Mouse (Mus musculus): Measurements from ENCODE around the gene Pabpc1l. TPM values are rescaled to one million over a fixed set of nuclear protein-coding genes. Genes with fewer than 3 reads are reported as not detected.

The Pabpc1l gene
- polyA plus RNA-seq, 1 experiment from 2014 or later, result 1.5 TPM

DNA sequence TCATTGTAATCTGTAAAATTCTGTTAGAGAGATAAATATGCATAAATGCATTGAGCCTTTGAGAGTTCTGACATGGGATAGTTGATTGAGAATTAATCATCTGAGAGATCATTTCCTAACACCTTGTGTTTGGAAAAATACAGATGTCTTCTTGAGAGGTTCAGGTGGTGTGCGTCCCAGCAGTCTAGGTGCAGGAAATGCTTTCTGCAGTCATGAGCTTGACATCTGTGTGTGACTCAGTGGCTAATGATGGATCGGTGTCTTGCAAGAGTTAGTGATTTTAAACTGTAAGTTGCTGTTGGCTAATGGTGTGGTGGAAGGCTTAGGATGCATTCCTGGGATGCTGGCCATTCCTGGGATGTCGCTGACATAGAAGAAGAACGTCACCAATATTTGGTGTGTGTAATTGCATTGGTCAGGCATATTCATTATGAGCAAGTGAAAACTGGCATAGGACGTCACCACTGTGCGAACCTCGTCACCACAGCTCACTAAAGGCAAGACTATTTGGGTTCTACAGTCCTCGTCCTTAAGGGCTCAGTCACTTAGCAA lies 51.7 kb downstream of the Pabpc1l start:
- H3K9me3 ChIP-seq, result no peaks in the 10 kb centered on the region
- WGBS, result 93% methylated on average over 8 of the region's 8 CpGs
- H3K4me3 ChIP-seq, result no peak overlapping the region
- H3K27ac ChIP-seq, result no peak overlapping the region
- H3K36me3 ChIP-seq (replicated peaks), result peaks cover 31% of the 10 kb centered on the region
- no peaks in the 10 kb centered on the region for H3K27me3 ChIP-seq (ENCODE audit: poor library complexity, severe bottlenecking)
- no peak for DNase-seq (ENCODE audit: extremely low spot score, low spot score)
- H3K4me1 ChIP-seq, result peaks cover 19% of the 10 kb centered on the region

DNA sequence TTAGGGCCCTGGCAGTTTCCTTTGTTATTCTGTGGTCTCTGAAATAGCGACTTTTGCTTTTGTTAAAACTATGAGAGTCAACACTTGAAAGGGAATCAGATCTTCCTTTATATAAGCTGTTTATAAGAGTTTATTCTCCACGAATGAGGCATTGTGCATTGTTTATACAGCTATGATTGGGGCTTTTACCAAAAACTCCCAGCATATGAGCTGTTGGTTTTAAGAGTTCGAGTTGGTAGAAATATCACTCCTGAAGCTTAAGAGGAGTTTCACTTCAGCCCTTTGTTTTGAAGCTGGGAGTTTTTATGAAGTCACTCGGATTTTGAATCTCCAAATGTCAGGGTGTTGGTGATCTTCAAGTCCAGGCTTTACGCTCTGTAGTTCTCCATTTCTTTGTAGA lies 52.6 kb downstream of the Pabpc1l start:
- Histone ChIP-seq H3K4me1 (peaks cover 15% of the 10 kb centered on the region), H3K27ac (no peak overlapping the region), H3K27me3 (ENCODE audit: poor library complexity, severe bottlenecking) (no peaks in the 10 kb centered on the region), H3K4me3 (no peak overlapping the region), H3K9me3 (no peaks in the 10 kb centered on the region), H3K36me3 (replicated peaks) (peaks cover 41% of the 10 kb centered on the region)
- WGBS, result 91% methylated on average over 5 of the region's 5 CpGs
- DNase-seq (ENCODE audit: extremely low spot score, low spot score), result no peak

DNA sequence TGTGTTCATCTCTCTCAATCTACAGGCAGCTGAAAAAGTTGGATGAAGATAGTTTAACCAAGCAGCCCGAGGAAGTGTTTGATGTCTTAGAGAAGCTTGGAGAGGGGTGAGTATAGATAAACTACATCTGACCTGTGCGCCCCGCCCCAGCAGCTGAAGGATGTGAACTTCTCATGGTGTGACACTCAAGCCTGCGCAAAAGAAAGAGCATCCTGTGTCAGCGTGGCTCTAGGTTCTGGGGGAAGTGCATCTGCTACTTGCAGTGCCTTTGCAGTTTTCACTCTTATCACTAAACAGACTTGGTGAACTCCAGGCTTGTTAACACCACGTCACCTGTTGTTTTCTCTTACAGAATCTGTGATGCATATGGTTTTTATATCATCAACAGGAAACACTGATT lies 54.2 kb downstream of the Pabpc1l start:
- no peaks in the 10 kb centered on the region for H3K27me3 ChIP-seq (ENCODE audit: poor library complexity, severe bottlenecking)
- H3K27ac ChIP-seq, result no peak overlapping the region
- no peak overlapping the region for H3K4me3 ChIP-seq
- H3K9me3 ChIP-seq, result no peaks in the 10 kb centered on the region
- no peak for DNase-seq (ENCODE audit: extremely low spot score, low spot score)
- peaks cover 13% of the 10 kb centered on the region for H3K4me1 ChIP-seq
- H3K36me3 ChIP-seq (replicated peaks), result peaks cover 57% of the 10 kb centered on the region
- WGBS, result 89% methylated on average over 6 of the region's 6 CpGs

GRCm38 (mm10) chr2:164081577-164081976 lies 56.3 kb downstream of the Pabpc1l start:
- H3K36me3 ChIP-seq (replicated peaks), result peaks cover 78% of the 10 kb centered on the region
- H3K4me1 ChIP-seq, result no peaks in the 10 kb centered on the region
- H3K9me3 ChIP-seq, result no peaks in the 10 kb centered on the region
- H3K27ac ChIP-seq, result no peak overlapping the region
- no peak for DNase-seq (ENCODE audit: extremely low spot score, low spot score)
- WGBS, result 96% methylated on average over 10 of the region's 10 CpGs
- no peak overlapping the region for H3K4me3 ChIP-seq
- no peaks in the 10 kb centered on the region for H3K27me3 ChIP-seq (ENCODE audit: poor library complexity, severe bottlenecking)

DNA sequence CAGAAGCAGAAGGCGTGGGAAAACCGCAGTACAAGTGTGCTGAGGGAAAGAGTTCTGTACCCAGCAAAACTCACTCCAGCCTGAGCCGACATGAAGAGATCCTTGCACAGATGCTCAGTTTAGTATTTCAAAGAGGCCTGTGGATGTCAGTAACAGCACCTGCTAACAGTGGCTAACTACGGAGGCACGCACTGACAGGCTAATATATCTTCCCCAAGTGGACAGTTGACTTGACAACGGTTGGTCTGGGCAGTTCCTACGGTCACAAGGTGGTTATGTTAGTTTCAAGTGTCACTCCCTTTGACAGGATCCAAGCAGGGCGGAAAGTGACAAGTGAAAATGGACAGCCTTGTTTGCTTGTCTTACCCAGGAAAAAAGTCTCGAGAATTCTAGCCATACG lies 56.9 kb downstream of the Pabpc1l start:
- H3K27me3 ChIP-seq (ENCODE audit: poor library complexity, severe bottlenecking), result no peaks in the 10 kb centered on the region
- H3K4me3 ChIP-seq, result no peak overlapping the region
- H3K4me1 ChIP-seq, result no peaks in the 10 kb centered on the region
- no peaks in the 10 kb centered on the region for H3K9me3 ChIP-seq
- no peak overlapping the region for H3K27ac ChIP-seq
- no peak for DNase-seq (ENCODE audit: extremely low spot score, low spot score)
- H3K36me3 ChIP-seq (replicated peaks), result peaks cover 83% of the 10 kb centered on the region
- WGBS, result 95% methylated on average over 10 of the region's 10 CpGs

GRCm38 (mm10) chr2:164083609-164084341 lies 58.5 kb downstream of the Pabpc1l start:
- no peaks in the 10 kb centered on the region for H3K9me3 ChIP-seq
- H3K27me3 ChIP-seq (ENCODE audit: poor library complexity, severe bottlenecking), result no peaks in the 10 kb centered on the region
- DNase-seq (ENCODE audit: extremely low spot score, low spot score), result no peak
- H3K4me3 ChIP-seq, result no peak overlapping the region
- H3K27ac ChIP-seq, result no peak overlapping the region
- peaks cover 95% of the 10 kb centered on the region for H3K36me3 ChIP-seq (replicated peaks)
- 90% methylated on average over 19 of the region's 19 CpGs for WGBS
- H3K4me1 ChIP-seq, result no peaks in the 10 kb centered on the region

DNA sequence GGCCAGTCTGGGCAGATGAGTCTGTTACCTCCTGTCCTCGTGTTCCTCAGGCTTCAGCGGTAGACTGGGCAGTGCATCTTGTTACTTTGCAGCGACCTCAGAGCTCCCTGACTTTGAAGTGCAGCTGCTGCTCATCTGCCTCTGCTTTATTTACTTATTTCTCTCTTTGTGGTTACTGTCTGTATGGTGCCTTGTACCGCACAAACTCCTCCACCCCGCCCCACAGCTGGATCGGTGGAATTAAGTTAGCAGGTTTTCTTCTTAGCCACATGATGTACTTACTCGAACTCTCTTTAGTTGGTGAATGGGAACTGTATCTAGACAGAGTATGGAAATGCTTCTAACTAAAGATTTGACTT lies 59.1 kb downstream of the Pabpc1l start:
- Histone ChIP-seq H3K9me3 (no peaks in the 10 kb centered on the region), H3K27ac (no peak overlapping the region), H3K27me3 (ENCODE audit: poor library complexity, severe bottlenecking) (no peaks in the 10 kb centered on the region), H3K4me3 (no peak overlapping the region), H3K4me1 (no peaks in the 10 kb centered on the region), H3K36me3 (replicated peaks) (peaks cover 100% of the 10 kb centered on the region)
- 97% methylated on average over 7 of the region's 7 CpGs for WGBS
- DNase-seq (ENCODE audit: extremely low spot score, low spot score), result no peak

- H3K27me3 ChIP-seq (ENCODE audit: poor library complexity, severe bottlenecking), result no peaks in the 10 kb centered on the region
- no peak for DNase-seq (ENCODE audit: extremely low spot score, low spot score)
- 90% methylated on average over 6 of the region's 6 CpGs for WGBS
- H3K9me3 ChIP-seq, result no peaks in the 10 kb centered on the region
- no peak overlapping the region for H3K4me3 ChIP-seq
- no peak overlapping the region for H3K27ac ChIP-seq
- no peaks in the 10 kb centered on the region for H3K4me1 ChIP-seq
- H3K36me3 ChIP-seq (replicated peaks), result peaks cover 99% of the 10 kb centered on the region
Observed at GRCm38 (mm10) chr2:164087416-164088017, 62.3 kb downstream of the Pabpc1l start.

- Histone ChIP-seq H3K36me3 (replicated peaks) (peaks cover 90% of the 10 kb centered on the region), H3K27ac (no peak overlapping the region), H3K4me1 (no peaks in the 10 kb centered on the region), H3K27me3 (ENCODE audit: poor library complexity, severe bottlenecking) (no peaks in the 10 kb centered on the region), H3K9me3 (no peaks in the 10 kb centered on the region), H3K4me3 (no peak overlapping the region)
- DNase-seq (ENCODE audit: extremely low spot score, low spot score), result no peak
- 92% methylated on average over 4 of the region's 4 CpGs for WGBS
Observed at GRCm38 (mm10) chr2:164089508-164089907, 64.3 kb downstream of the Pabpc1l start.

DNA sequence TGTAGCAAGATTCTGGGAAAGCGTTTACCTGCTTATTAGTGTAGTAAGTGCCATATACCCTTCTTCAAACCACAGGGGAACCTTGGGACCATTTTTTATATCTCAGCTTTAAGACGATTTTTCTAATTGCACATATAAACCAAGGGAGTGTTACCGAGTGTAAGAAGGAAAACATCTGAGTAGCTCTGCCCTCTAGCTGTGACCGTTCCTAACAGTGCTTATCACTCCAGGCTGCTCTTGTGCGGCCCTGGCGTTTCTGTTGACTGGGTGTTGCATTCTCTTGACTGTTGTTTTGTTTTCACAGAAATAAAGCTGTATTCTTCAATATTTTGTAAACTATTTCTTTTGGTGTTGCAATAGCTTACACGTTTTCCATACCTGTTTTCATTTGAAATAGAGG lies 68.9 kb downstream of the Pabpc1l start:
- Histone ChIP-seq H3K27me3 (ENCODE audit: poor library complexity, severe bottlenecking) (no peaks in the 10 kb centered on the region), H3K36me3 (replicated peaks) (peaks cover 81% of the 10 kb centered on the region), H3K9me3 (no peaks in the 10 kb centered on the region), H3K27ac (no peak overlapping the region), H3K4me3 (no peak overlapping the region), H3K4me1 (no peaks in the 10 kb centered on the region)
- WGBS, result 85% methylated on average over 7 of the region's 7 CpGs
- DNase-seq (ENCODE audit: extremely low spot score, low spot score), result no peak

GRCm38 (mm10) chr2:164098603-164099250 lies 73.5 kb downstream of the Pabpc1l start:
- H3K36me3 ChIP-seq (replicated peaks), result peaks cover 83% of the 10 kb centered on the region
- 94% methylated on average over 11 of the region's 11 CpGs for WGBS
- H3K4me3 ChIP-seq, result no peak overlapping the region
- no peaks in the 10 kb centered on the region for H3K9me3 ChIP-seq
- DNase-seq (ENCODE audit: extremely low spot score, low spot score), result no peak
- H3K27ac ChIP-seq, result no peak overlapping the region
- no peaks in the 10 kb centered on the region for H3K4me1 ChIP-seq
- no peaks in the 10 kb centered on the region for H3K27me3 ChIP-seq (ENCODE audit: poor library complexity, severe bottlenecking)
